9 mouse cellular contexts compared by ENCODE assay signal in genomic region chr13:21268262-21268661, GRCm38 (mm10). TPM values are rescaled to one million over a fixed set of nuclear protein-coding genes. Genes with fewer than 3 reads are reported as not detected.
DNase-seq lines count a peak whose midpoint lies in the region; ATAC-seq and TF ChIP-seq lines count a peak whose summit lies in the region.
"Had no signal": no experiment of that assay in that cellular context is flagged by ENCODE, and none has a peak within 500 bp of the region (broad histone marks: within the 10 kb centered on the region; RNA-seq: fewer than 3 reads in every experiment).

No protein-coding gene starts in this region.

- H3K27me3 ChIP-seq in heart, embryonic 15.5 days = peaks cover 5% of the 10 kb centered on the region; the same call in 1 of the 2 replicates
- H3K27me3 ChIP-seq in ES-Bruce4 (ENCODE audit: control insufficient read depth, insufficient read depth, low read length, poor library complexity, severe bottlenecking) = no peaks in the 10 kb centered on the region; the same call in 1 of the 2 replicates
- H3K27me3 ChIP-seq in forebrain, embryonic 11.5 days (ENCODE audit: control insufficient read depth, insufficient read depth, low read length) = no peaks in the 10 kb centered on the region
- H3K27me3 ChIP-seq in liver, embryonic 14.5 days (ENCODE audit: control insufficient read depth, insufficient read depth, low read length) = no peaks in the 10 kb centered on the region; the same call in 1 of the 2 replicates

- no peak overlapping the region for H3K4me3 ChIP-seq in heart, embryonic 15.5 days
- peak overlapping the region; percentile 67 for H3K4me3 ChIP-seq in ES-Bruce4 (ENCODE audit: low read depth, low read length)
- H3K4me3 ChIP-seq in forebrain, embryonic 11.5 days (ENCODE audit: low read depth, low read length) = no peak overlapping the region
- H3K4me3 ChIP-seq in liver, embryonic 14.5 days (ENCODE audit: insufficient read depth in 1 of 2, low read depth in 2 of 2, low read length in 2 of 2) = peak overlapping the region; percentile 21 to 42; a peak in 3 of 4 replicates

- no peaks in the 10 kb centered on the region for H3K9me3 ChIP-seq in heart, embryonic 15.5 days (replicated peaks)
- no peaks in the 10 kb centered on the region for H3K9me3 ChIP-seq in ES-Bruce4 (replicated peaks; ENCODE audit: control insufficient read depth, insufficient read depth, low read length, poor library complexity, severe bottlenecking)
- no peaks in the 10 kb centered on the region for H3K9me3 ChIP-seq in forebrain, embryonic 11.5 days (ENCODE audit: control insufficient read depth, low read length)
- no peaks in the 10 kb centered on the region for H3K9me3 ChIP-seq in liver, embryonic 14.5 days (ENCODE audit: control insufficient read depth, low read length)

- ATAC-seq in heart, embryonic 15.5 days (replicated peaks; ENCODE audit: insufficient number of reproducible peaks, insufficient read depth, low FRiP score, low read depth) = no peak
- ATAC-seq in forebrain, embryonic 11.5 days (replicated peaks; ENCODE audit: low FRiP score) = 0 out of 2 replicates have a peak, but pooled peaks have one; percentile 10
- 0 out of 2 replicates have a peak, but pooled peaks have one; percentile 38 for ATAC-seq in liver, embryonic 14.5 days (ENCODE audit: insufficient read depth)

- TF ChIP-seq CTCF in ES-Bruce4 (IDR thresholded peaks at IDR 0.05; ENCODE audit: low read depth, low read length) = no peak
- no peak for TF ChIP-seq CTCF in liver, embryonic 14.5 days (IDR thresholded peaks at IDR 0.05; ENCODE audit: low read depth)

- no peak overlapping the region for H3K9ac ChIP-seq in heart, embryonic 15.5 days
- H3K9ac ChIP-seq in ES-Bruce4 (ENCODE audit: low read depth, poor library complexity, severe bottlenecking) = peak overlapping the region; percentile 91
- no peak overlapping the region for H3K9ac ChIP-seq in forebrain, embryonic 11.5 days (ENCODE audit: low read length)
- peak overlapping the region; percentile 18; the same call in 1 of the 2 replicates for H3K9ac ChIP-seq in liver, embryonic 14.5 days (replicated peaks)

- H3K4me1 ChIP-seq in heart, embryonic 15.5 days (replicated peaks) = no peaks in the 10 kb centered on the region
- no peaks in the 10 kb centered on the region for H3K4me1 ChIP-seq in ES-Bruce4 (ENCODE audit: control insufficient read depth, insufficient read depth, low read length)
- no peaks in the 10 kb centered on the region for H3K4me1 ChIP-seq in forebrain, embryonic 11.5 days (replicated peaks; ENCODE audit: control insufficient read depth, insufficient read depth, low read length)
- H3K4me1 ChIP-seq in liver, embryonic 14.5 days (replicated peaks; ENCODE audit: control insufficient read depth in 2 of 2, insufficient read depth in 2 of 2, low read length in 1 of 2) = peaks cover 0 to 12% of the 10 kb centered on the region in 2 experiments; a peak in 3 of 4 replicates

- no peak overlapping the region for H3K27ac ChIP-seq in heart, embryonic 15.5 days
- H3K27ac ChIP-seq in ES-Bruce4 (ENCODE audit: insufficient read depth, low read length) = peak overlapping the region; percentile 25; the same call in 1 of the 2 replicates
- no peak overlapping the region for H3K27ac ChIP-seq in forebrain, embryonic 11.5 days (ENCODE audit: low read depth, low read length)
- no peak overlapping the region for H3K27ac ChIP-seq in liver, embryonic 14.5 days

- no peaks in the 10 kb centered on the region for H3K36me3 ChIP-seq in heart, embryonic 15.5 days
- H3K36me3 ChIP-seq in ES-Bruce4 (ENCODE audit: control insufficient read depth, insufficient read depth, low read length, poor library complexity, severe bottlenecking) = no peaks in the 10 kb centered on the region
- H3K36me3 ChIP-seq in forebrain, embryonic 11.5 days (ENCODE audit: control insufficient read depth, insufficient read depth, low read length) = no peaks in the 10 kb centered on the region
- no peaks in the 10 kb centered on the region for H3K36me3 ChIP-seq in liver, embryonic 14.5 days (replicated peaks; ENCODE audit: control insufficient read depth, insufficient read depth, low read depth)

- DNase-seq in heart, adult 11 months = no peak
- no peak for DNase-seq in forebrain, embryonic 11.5 days (ENCODE audit: low spot score)
- DNase-seq in liver, embryonic 14.5 days (ENCODE audit: low read depth in 3 of 3, low spot score in 3 of 3) = no peak
- DNase-seq in urinary bladder, postnatal 36 days (ENCODE audit: low spot score in 2 of 2) = no peak
- DNase-seq in layer of hippocampus, adult 8-10 months (ENCODE audit: low spot score in 2 of 2) = no peak
- no peak for DNase-seq in ovary, postnatal 14 days (ENCODE audit: low spot score)

- TF ChIP-seq EP300 in ES-Bruce4 (IDR thresholded peaks at IDR 0.05; ENCODE audit: insufficient read depth, low read depth, low read length) = no peak
- TF ChIP-seq EP300 in liver, embryonic 14.5 days (IDR thresholded peaks at IDR 0.05; ENCODE audit: low read depth) = no peak

- TF ChIP-seq POLR2A in ES-Bruce4 (IDR thresholded peaks at IDR 0.05; ENCODE audit: insufficient read depth, low read length) = no peak

- H3K4me2 ChIP-seq in heart, embryonic 15.5 days = 0 out of 2 replicates have a peak overlapping the region, but pooled peaks have one; percentile 13
- H3K4me2 ChIP-seq in forebrain, embryonic 11.5 days (ENCODE audit: low read depth, low read length, severe bottlenecking) = peak overlapping the region; percentile 12; the same call in 1 of the 2 replicates
- H3K4me2 ChIP-seq in liver, embryonic 14.5 days (ENCODE audit: low read depth) = peak overlapping the region; percentile 49

- 19% methylated on average over 1 of the region's 1 CpGs for WGBS in heart, embryonic 15.5 days
- 6% methylated on average over 1 of the region's 1 CpGs for WGBS in forebrain, embryonic 11.5 days
- WGBS in liver, embryonic 14.5 days (ENCODE audit: insufficient replicate concordance) = 2% methylated on average over 1 of the region's 1 CpGs

RNA-seq across cellular contexts. Expression of gene Gpx5, which starts 24.3 kb away (rescaled TPM):
- polyA plus RNA-seq in heart, embryonic 15.5 days (2015; fragmentation: Nextera tagmentation; extraction: Ambion mirVana) = not detected in 2 replicates
- polyA plus RNA-seq in ES-Bruce4 (2011; ENCODE audit: insufficient read depth, insufficient read length, low read depth, missing spikeins) = not detected in 2 replicates
- polyA plus RNA-seq in forebrain, embryonic 11.5 days (2014; fragmentation: Nextera tagmentation; extraction: Ambion mirVana) = not detected in 2 replicates
- polyA plus RNA-seq in liver, embryonic 14.5 days (2012; rRNA removed) = not detected in 2 replicates
- not detected in 2 replicates for polyA plus RNA-seq in liver, embryonic 14.5 days (2014; fragmentation: Nextera tagmentation; extraction: Ambion mirVana)
- total RNA-seq in layer of hippocampus, adult 8-10 months (2022) = not detected

RNA-seq across cellular contexts. Expression of gene Gpx6, which starts 43.7 kb away (rescaled TPM):
- polyA plus RNA-seq in heart, embryonic 15.5 days (2015; fragmentation: Nextera tagmentation; extraction: Ambion mirVana) = not detected in 2 replicates
- polyA plus RNA-seq in ES-Bruce4 (2011; ENCODE audit: insufficient read depth, insufficient read length, low read depth, missing spikeins) = 1.2 and 2.2 TPM in 2 replicates
- not detected in 2 replicates for polyA plus RNA-seq in forebrain, embryonic 11.5 days (2014; fragmentation: Nextera tagmentation; extraction: Ambion mirVana)
- polyA plus RNA-seq in liver, embryonic 14.5 days (2012; rRNA removed) = 0.02 TPM in 1 of 2 replicates, not detected in the other
- polyA plus RNA-seq in liver, embryonic 14.5 days (2014; fragmentation: Nextera tagmentation; extraction: Ambion mirVana) = not detected in 2 replicates
- not detected for total RNA-seq in layer of hippocampus, adult 8-10 months (2022)
- polyA plus RNA-seq: large intestine, adult 2 months had no signal

Comparison
In these comparisons a context has a peak if more than half of its experiments do, and no peak if none do; other contexts are left out.
1. H3K4me3 ChIP-seq: peak in ES-Bruce4 (single experiment) and liver, embryonic 14.5 days (2 of 2); none in heart, embryonic 15.5 days (single experiment) and forebrain, embryonic 11.5 days (single experiment).
2. H3K9ac ChIP-seq: peak in ES-Bruce4 (single experiment) and liver, embryonic 14.5 days (single experiment); none in heart, embryonic 15.5 days (single experiment) and forebrain, embryonic 11.5 days (single experiment).
3. Peak in every context shown above with its lines, with median percentiles within 50 percentile points of each other: H3K4me2 ChIP-seq.